Mouse (Mus musculus) intestine, postnatal 0 days (tissue): ENCODE measurements around the gene Poc1a. TPM values are rescaled to one million over a fixed set of nuclear protein-coding genes. Genes with fewer than 3 reads are reported as not detected.
A peak's percentile ranks its signal among the peaks of the same experiment; 100 is the strongest.

Experiments used
- ATAC-seq: fragments of 200-750 bp; cut with Nextera tagmentation; 2 replicates; pipeline ENCODE4 v1.8.0; 2017; ENCODE audit warnings: mild to moderate bottlenecking, moderate TSS enrichment, moderate library complexity
- H3K27ac ChIP-seq: fragments of 300-500 bp; sonication (generic); 2 replicates; pipeline ENCODE4 v1.5.1; 2014; ENCODE audit warnings: mild to moderate bottlenecking, low read depth, low read length, moderate library complexity
- H3K27me3 ChIP-seq: fragments of 300-500 bp; sonication (generic); replicated peaks from 2 replicates; pipeline ENCODE4 v1.6.1; 2014; ENCODE audit warnings: low read length, mixed read lengths; ENCODE audit not compliant: control insufficient read depth, insufficient read depth
- H3K36me3 ChIP-seq: fragments of 300-500 bp; sonication (generic); 2 replicates; pipeline ENCODE4 v1.6.1; 2014; ENCODE audit warnings: mild to moderate bottlenecking, moderate library complexity; ENCODE audit not compliant: control insufficient read depth, insufficient read depth
- H3K4me1 ChIP-seq: fragments of 300-500 bp; sonication (generic); replicated peaks from 2 replicates; pipeline ENCODE4 v1.6.1; 2014; ENCODE audit warnings: antibody characterized with exemption, low read length, mixed read lengths; ENCODE audit not compliant: control insufficient read depth, insufficient read depth
- H3K4me2 ChIP-seq: fragments of 300-500 bp; sonication (generic); replicated peaks from 2 replicates; pipeline ENCODE4 v1.6.1; 2014; ENCODE audit warnings: low read depth, mild to moderate bottlenecking, moderate library complexity
- H3K4me3 ChIP-seq: fragments of 300-500 bp; sonication (generic); 2 replicates; pipeline ENCODE4 v1.5.1; 2014; ENCODE audit warnings: low read depth, low read length
- H3K9ac ChIP-seq: fragments of 300-500 bp; sonication (generic); 2 replicates; pipeline ENCODE4 v1.6.1; 2014; ENCODE audit warnings: mild to moderate bottlenecking, low read depth, low read length
- H3K9me3 ChIP-seq: fragments of 300-500 bp; sonication (generic); 2 replicates; pipeline ENCODE4 v1.6.1; 2016; ENCODE audit warnings: mixed run types; ENCODE audit not compliant: control insufficient read depth
- CTCF ChIP-seq: sonication (generic); IDR thresholded peaks from 2 replicates; pipeline ENCODE4 v1.5.1; 2016; ENCODE audit warnings: low read depth, mild to moderate bottlenecking, control low read depth, antibody characterized with exemption, moderate library complexity
- WGBS: fragments of 180-500 bp; shearing (Covaris S2); extraction: QIAGEN DNeasy Blood & Tissue Kit; methylation state at CpG from one replicate; pipeline ENCODE4 v1.1.7; 2014; 5-methylcytosine and 5-hydroxymethylcytosine counted together
- polyA plus RNA-seq: library from polyadenylated mRNA; unstranded; fragments of >200 nt; fragmentation: Nextera tagmentation; extraction: Ambion mirVana; gene quantifications from 2 replicates; pipeline ENCODE4 v1.2.1, GENCODE M21; 2015

Gene Poc1a
- polyA plus RNA-seq, 1 experiment from 2014 or later: 11.5 TPM

- H3K4me2 ChIP-seq: peak overlapping the region; percentile 40
- no peaks in the 10 kb centered on the region for H3K9me3 ChIP-seq
- H3K9ac ChIP-seq: no peak overlapping the region
- H3K27ac ChIP-seq: peak overlapping the region; percentile 89
- ATAC-seq: peak; percentile 83
- WGBS: 36% methylated on average over 11 of the region's 11 CpGs
- H3K4me3 ChIP-seq: no peak overlapping the region
- peaks cover 5% of the 10 kb centered on the region; the same call in 1 of the 2 replicates for H3K36me3 ChIP-seq
- TF ChIP-seq CTCF: no peak
- peaks cover 15% of the 10 kb centered on the region; the same call in 1 of the 2 replicates for H3K4me1 ChIP-seq
- H3K27me3 ChIP-seq: no peaks in the 10 kb centered on the region
Measured at GRCm38 (mm10) chr9:106249550-106249949, 31.3 kb upstream of the Poc1a start.

GRCm38 (mm10) chr9:106250245-106250644 lies 30.6 kb upstream of the Poc1a start:
- peak overlapping the region; percentile 89 for H3K27ac ChIP-seq
- WGBS: 18% methylated on average over 4 of the region's 4 CpGs

GRCm38 (mm10) chr9:106251066-106251465 lies 29.8 kb upstream of the Poc1a start:
- H3K27me3 ChIP-seq: no peaks in the 10 kb centered on the region
- H3K4me3 ChIP-seq: no peak overlapping the region
- peaks cover 5% of the 10 kb centered on the region; the same call in 1 of the 2 replicates for H3K36me3 ChIP-seq
- no peak overlapping the region for H3K4me2 ChIP-seq
- H3K27ac ChIP-seq: peak overlapping the region; percentile 89; the same call in 1 of the 2 replicates
- 51% methylated on average over 8 of the region's 8 CpGs for WGBS
- no peaks in the 10 kb centered on the region for H3K9me3 ChIP-seq
- no peak for TF ChIP-seq CTCF
- ATAC-seq: no peak
- no peak overlapping the region for H3K9ac ChIP-seq
- peaks cover 15% of the 10 kb centered on the region; the same call in 1 of the 2 replicates for H3K4me1 ChIP-seq

More at GRCm38 (mm10) chr9:106250245-106250644, 30.6 kb upstream of the Poc1a start:
- peaks cover 15% of the 10 kb centered on the region; the same call in 1 of the 2 replicates for H3K4me1 ChIP-seq
- TF ChIP-seq CTCF: no peak
- ATAC-seq: peak; percentile 50
- peak overlapping the region; percentile 40; the same call in 1 of the 2 replicates for H3K4me2 ChIP-seq
- H3K36me3 ChIP-seq: peaks cover 5% of the 10 kb centered on the region; the same call in 1 of the 2 replicates
- no peaks in the 10 kb centered on the region for H3K27me3 ChIP-seq
- no peak overlapping the region for H3K4me3 ChIP-seq
- H3K9ac ChIP-seq: no peak overlapping the region
- H3K9me3 ChIP-seq: no peaks in the 10 kb centered on the region

GRCm38 (mm10) chr9:106254001-106254400 lies 26.9 kb upstream of the Poc1a start:
- Histone ChIP-seq H3K4me3 (no peak overlapping the region), H3K4me1 (peaks cover 9% of the 10 kb centered on the region; the same call in 1 of the 2 replicates), H3K36me3 (no peaks in the 10 kb centered on the region), H3K27me3 (no peaks in the 10 kb centered on the region), H3K27ac (no peak overlapping the region), H3K4me2 (no peak overlapping the region), H3K9me3 (no peaks in the 10 kb centered on the region), H3K9ac (no peak overlapping the region)
- ATAC-seq: no peak
- no peak for TF ChIP-seq CTCF
- WGBS: 88% methylated on average over 2 of the region's 2 CpGs

GRCm38 (mm10) chr9:106258412-106258811 lies 22.4 kb upstream of the Poc1a start:
- Histone ChIP-seq H3K36me3 (no peaks in the 10 kb centered on the region), H3K9ac (no peak overlapping the region), H3K27ac (no peak overlapping the region), H3K27me3 (no peaks in the 10 kb centered on the region), H3K9me3 (no peaks in the 10 kb centered on the region), H3K4me2 (no peak overlapping the region), H3K4me3 (no peak overlapping the region), H3K4me1 (no peaks in the 10 kb centered on the region)
- WGBS: 85% methylated on average over 4 of the region's 4 CpGs
- ATAC-seq: no peak
- no peak for TF ChIP-seq CTCF

GRCm38 (mm10) chr9:106258990-106259389 lies 21.9 kb upstream of the Poc1a start:
- no peak overlapping the region for H3K9ac ChIP-seq
- no peak for TF ChIP-seq CTCF
- ATAC-seq: no peak
- H3K4me1 ChIP-seq: no peaks in the 10 kb centered on the region
- WGBS: 49% methylated on average over 5 of the region's 5 CpGs
- no peak overlapping the region for H3K4me2 ChIP-seq
- H3K9me3 ChIP-seq: no peaks in the 10 kb centered on the region
- no peaks in the 10 kb centered on the region for H3K27me3 ChIP-seq
- no peak overlapping the region for H3K4me3 ChIP-seq
- H3K27ac ChIP-seq: no peak overlapping the region
- H3K36me3 ChIP-seq: no peaks in the 10 kb centered on the region
